Mouse (Mus musculus) embryonic facial prominence, embryonic 13.5 days (tissue): ENCODE measurements around the gene Bmp8b. TPM values are rescaled to one million over a fixed set of nuclear protein-coding genes. Genes with fewer than 3 reads are reported as not detected.
A peak's percentile ranks its signal among the peaks of the same experiment; 100 is the strongest.

ENCODE experiments used
- ATAC-seq: fragments of 200-750 bp; cut with Nextera tagmentation; 2 replicates; pipeline ENCODE4 v1.8.0; 2017; ENCODE audit warnings: low read depth; ENCODE audit not compliant: insufficient number of reproducible peaks, insufficient read depth, low FRiP score, low TSS enrichment
- H3K27ac ChIP-seq: fragments of 300-500 bp; sonication (generic); 2 replicates; pipeline ENCODE4 v1.5.1; 2015; ENCODE audit warnings: moderate library complexity, mild to moderate bottlenecking, inconsistent platforms
- H3K27me3 ChIP-seq: fragments of 300-500 bp; sonication (generic); 2 replicates; pipeline ENCODE4 v1.6.1; 2015; ENCODE audit warnings: mild to moderate bottlenecking, inconsistent platforms
- H3K36me3 ChIP-seq: fragments of 300-500 bp; sonication (generic); 2 replicates; pipeline ENCODE4 v1.6.1; 2015; ENCODE audit warnings: mild to moderate bottlenecking, inconsistent platforms
- H3K4me1 ChIP-seq: fragments of 300-500 bp; sonication (generic); 2 replicates; pipeline ENCODE4 v1.6.1; 2015; ENCODE audit warnings: inconsistent platforms
- H3K4me2 ChIP-seq: fragments of 300-500 bp; sonication (generic); 2 replicates; pipeline ENCODE4 v1.6.1; 2015; ENCODE audit warnings: moderate library complexity, mild to moderate bottlenecking, inconsistent platforms
- H3K4me3 ChIP-seq: fragments of 300-500 bp; sonication (generic); 2 replicates; pipeline ENCODE4 v1.5.1; 2015; ENCODE audit warnings: mild to moderate bottlenecking, inconsistent platforms
- H3K9ac ChIP-seq: fragments of 300-500 bp; sonication (generic); 2 replicates; pipeline ENCODE4 v1.6.1; 2015; ENCODE audit warnings: mild to moderate bottlenecking, inconsistent platforms
- H3K9me3 ChIP-seq: fragments of 300-500 bp; sonication (generic); 2 replicates; pipeline ENCODE4 v1.6.1; 2016; ENCODE audit warnings: inconsistent platforms
- WGBS: fragments of 180-500 bp; shearing (Covaris S2); methylation state at CpG from one replicate; pipeline ENCODE4 v1.1.7; 2015; ENCODE audit warnings: mixed read lengths; 5-methylcytosine and 5-hydroxymethylcytosine counted together
- polyA plus RNA-seq: library from polyadenylated mRNA; unstranded; fragments of >200 nt; fragmentation: Nextera tagmentation; extraction: Ambion mirVana; gene quantifications from 2 replicates; pipeline ENCODE4 v1.2.1, GENCODE M21; 2015

Bmp8b gene
- 0.51 and 0.58 TPM in 2 replicates for polyA plus RNA-seq

GRCm38 (mm10) chr4:123104651-123105450 is at the start of gene Bmp8b:
Gene Bmp8b, plus strand, starts transcription at chr4:123105165.
- peak; percentile 18 for ATAC-seq
- no peaks in the 10 kb centered on the region for H3K36me3 ChIP-seq
- no peaks in the 10 kb centered on the region for H3K9me3 ChIP-seq
- peaks cover 16% of the 10 kb centered on the region for H3K4me1 ChIP-seq
- peaks cover 54% of the 10 kb centered on the region for H3K27me3 ChIP-seq
- peak within 1 kb of the TSS; percentile 60 for H3K4me2 ChIP-seq
- 4% methylated on average over 75 of the region's 75 CpGs for WGBS
- H3K9ac ChIP-seq = peak within 1 kb of the TSS; percentile 46
- H3K27ac ChIP-seq = no peak within 1 kb of the TSS
- H3K4me3 ChIP-seq = peak within 1 kb of the TSS; percentile 37

- H3K9me3 ChIP-seq = no peaks in the 10 kb centered on the region
- H3K4me2 ChIP-seq = 0 out of 2 replicates have a peak overlapping the region, but pooled peaks have one; percentile 2
- peak overlapping the region; percentile 66 for H3K27ac ChIP-seq
- H3K36me3 ChIP-seq = peaks cover 54% of the 10 kb centered on the region
- 84% methylated on average over 3 of the region's 3 CpGs for whole genome bisulfite sequencing
- no peak overlapping the region for H3K9ac ChIP-seq
- H3K27me3 ChIP-seq = no peaks in the 10 kb centered on the region
- ATAC-seq = no peak
- H3K4me3 ChIP-seq = no peak overlapping the region
- H3K4me1 ChIP-seq = peaks cover 5% of the 10 kb centered on the region; the same call in 1 of the 2 replicates
Measured at GRCm38 (mm10) chr4:123056560-123057109, 48.3 kb upstream of the Bmp8b start.

- H3K4me3 ChIP-seq = no peak overlapping the region
- H3K9ac ChIP-seq = no peak overlapping the region
- no peak overlapping the region for H3K4me2 ChIP-seq
- H3K9me3 ChIP-seq = no peaks in the 10 kb centered on the region
- ATAC-seq = no peak
- H3K27ac ChIP-seq = no peak overlapping the region
- WGBS = 68% methylated on average over 1 of the region's 1 CpGs
- H3K36me3 ChIP-seq = peaks cover 41% of the 10 kb centered on the region
- H3K27me3 ChIP-seq = no peaks in the 10 kb centered on the region
- peaks cover 5% of the 10 kb centered on the region; the same call in 1 of the 2 replicates for H3K4me1 ChIP-seq
Measured at GRCm38 (mm10) chr4:123057957-123058356, 47.0 kb upstream of the Bmp8b start.

- ATAC-seq = no peak
- WGBS = 67% methylated on average over 5 of the region's 5 CpGs
- H3K4me1 ChIP-seq = peaks cover 5% of the 10 kb centered on the region; the same call in 1 of the 2 replicates
- no peak overlapping the region for H3K4me2 ChIP-seq
- H3K4me3 ChIP-seq = no peak overlapping the region
- peaks cover 6% of the 10 kb centered on the region; the same call in 1 of the 2 replicates for H3K36me3 ChIP-seq
- no peaks in the 10 kb centered on the region for H3K27me3 ChIP-seq
- H3K9me3 ChIP-seq = no peaks in the 10 kb centered on the region
- H3K27ac ChIP-seq = no peak overlapping the region
- H3K9ac ChIP-seq = no peak overlapping the region
Measured at GRCm38 (mm10) chr4:123061744-123062143, 43.2 kb upstream of the Bmp8b start.

- Histone ChIP-seq H3K4me3 (no peak overlapping the region), H3K36me3 (no peaks in the 10 kb centered on the region), H3K4me1 (no peaks in the 10 kb centered on the region), H3K27ac (no peak overlapping the region), H3K9me3 (no peaks in the 10 kb centered on the region), H3K27me3 (no peaks in the 10 kb centered on the region), H3K4me2 (no peak overlapping the region), H3K9ac (no peak overlapping the region)
- WGBS = 82% methylated on average over 6 of the region's 6 CpGs
- no peak for ATAC-seq
Measured at GRCm38 (mm10) chr4:123068646-123069045, 36.3 kb upstream of the Bmp8b start.

GRCm38 (mm10) chr4:123071266-123071966 is 33.5 kb upstream of the Bmp8b start:
- 0 out of 2 replicates have a peak, but pooled peaks have one; percentile 32 for ATAC-seq
- Histone ChIP-seq H3K36me3 (no peaks in the 10 kb centered on the region), H3K4me2 (peak overlapping the region; percentile 34), H3K4me3 (no peak overlapping the region), H3K27ac (peak overlapping the region; percentile 64; the same call in 1 of the 2 replicates), H3K27me3 (no peaks in the 10 kb centered on the region), H3K9me3 (no peaks in the 10 kb centered on the region), H3K9ac (no peak overlapping the region), H3K4me1 (no peaks in the 10 kb centered on the region)
- 10% methylated on average over 13 of the region's 13 CpGs for WGBS

GRCm38 (mm10) chr4:123076928-123077327 is 28.0 kb upstream of the Bmp8b start:
- 0 out of 2 replicates have a peak, but pooled peaks cover 3% of the 10 kb centered on the region for H3K4me1 ChIP-seq
- peaks cover 5% of the 10 kb centered on the region; the same call in 1 of the 2 replicates for H3K9me3 ChIP-seq
- H3K4me3 ChIP-seq = no peak overlapping the region
- H3K36me3 ChIP-seq = no peaks in the 10 kb centered on the region
- H3K27me3 ChIP-seq = no peaks in the 10 kb centered on the region
- no peak overlapping the region for H3K27ac ChIP-seq
- H3K4me2 ChIP-seq = no peak overlapping the region
- 52% methylated on average over 8 of the region's 8 CpGs for WGBS
- no peak for ATAC-seq
- H3K9ac ChIP-seq = no peak overlapping the region

- WGBS = 81% methylated on average over 4 of the region's 4 CpGs
- Histone ChIP-seq H3K9ac (no peak overlapping the region), H3K27me3 (no peaks in the 10 kb centered on the region)
Measured at GRCm38 (mm10) chr4:123078231-123078630, 26.7 kb upstream of the Bmp8b start.

GRCm38 (mm10) chr4:123080791-123081190 is 24.2 kb upstream of the Bmp8b start:
- 40% methylated on average over 13 of the region's 13 CpGs for WGBS
- Histone ChIP-seq H3K27ac (no peak overlapping the region), H3K4me1 (0 out of 2 replicates have a peak, but pooled peaks cover 3% of the 10 kb centered on the region), H3K4me2 (no peak overlapping the region), H3K4me3 (no peak overlapping the region), H3K9ac (no peak overlapping the region), H3K27me3 (no peaks in the 10 kb centered on the region), H3K9me3 (peaks cover 5% of the 10 kb centered on the region; the same call in 1 of the 2 replicates), H3K36me3 (no peaks in the 10 kb centered on the region)
- ATAC-seq = no peak

More at GRCm38 (mm10) chr4:123078231-123078630, 26.7 kb upstream of the Bmp8b start:
- H3K36me3 ChIP-seq = no peaks in the 10 kb centered on the region
- 0 out of 2 replicates have a peak, but pooled peaks cover 3% of the 10 kb centered on the region for H3K4me1 ChIP-seq
- ATAC-seq = no peak
- no peak overlapping the region for H3K4me2 ChIP-seq
- no peak overlapping the region for H3K27ac ChIP-seq
- no peak overlapping the region for H3K4me3 ChIP-seq
- H3K9me3 ChIP-seq = peaks cover 5% of the 10 kb centered on the region; the same call in 1 of the 2 replicates

GRCm38 (mm10) chr4:123082283-123083163 is 22.4 kb upstream of the Bmp8b start:
- H3K27ac ChIP-seq = no peak overlapping the region
- no peak for ATAC-seq
- WGBS = 71% methylated on average over 20 of the region's 20 CpGs

More at GRCm38 (mm10) chr4:123082283-123083163, 22.4 kb upstream of the Bmp8b start:
- Histone ChIP-seq H3K4me2 (no peak overlapping the region), H3K9me3 (peaks cover 3% of the 10 kb centered on the region; the same call in 1 of the 2 replicates), H3K4me3 (no peak overlapping the region), H3K4me1 (0 out of 2 replicates have a peak, but pooled peaks cover 3% of the 10 kb centered on the region), H3K27me3 (no peaks in the 10 kb centered on the region), H3K9ac (no peak overlapping the region), H3K36me3 (no peaks in the 10 kb centered on the region)
